Mouse (Mus musculus) forebrain, postnatal 0 days (tissue): ENCODE results near the gene Senp2. TPM values are rescaled to one million over a fixed set of nuclear protein-coding genes. Genes with fewer than 3 reads are reported as not detected.

Experiments
- ATAC-seq: fragments of 200-750 bp; cut with Nextera tagmentation; 2 replicates; pipeline ENCODE4 v1.8.0; 2017; ENCODE audit warnings: mild to moderate bottlenecking, moderate library complexity
- DNase-seq: peaks from one replicate; pipeline ENCODE4 v3.0.0-alpha.2; 2015
- H3K27ac ChIP-seq: fragments of 300-500 bp; sonication (generic); 2 replicates; pipeline ENCODE4 v1.5.1; 2014; ENCODE audit warnings: low read depth, mild to moderate bottlenecking, antibody characterized with exemption, low read length, moderate library complexity, mixed read lengths
- H3K27me3 ChIP-seq: fragments of 300-500 bp; sonication (generic); 2 replicates; pipeline ENCODE4 v1.6.1; 2014; ENCODE audit warnings: mild to moderate bottlenecking, low read length, mixed read lengths; ENCODE audit not compliant: insufficient read depth
- H3K36me3 ChIP-seq: fragments of 300-500 bp; sonication (generic); 2 replicates; pipeline ENCODE4 v1.6.1; 2014; ENCODE audit warnings: mild to moderate bottlenecking, moderate library complexity; ENCODE audit not compliant: insufficient read depth
- H3K4me1 ChIP-seq: fragments of 300-500 bp; sonication (generic); 2 replicates; pipeline ENCODE4 v1.6.1; 2014; ENCODE audit warnings: antibody characterized with exemption; ENCODE audit not compliant: insufficient read depth
- H3K4me2 ChIP-seq: fragments of 300-500 bp; sonication (generic); 2 replicates; pipeline ENCODE4 v1.6.1; 2014; ENCODE audit warnings: low read depth, mild to moderate bottlenecking, moderate library complexity
- H3K4me3 ChIP-seq: fragments of 300-500 bp; sonication (generic); 2 replicates; pipeline ENCODE4 v1.5.1; 2014; ENCODE audit warnings: low read depth, low read length, mixed read lengths
- H3K9ac ChIP-seq: fragments of 300-500 bp; sonication (generic); 2 replicates; pipeline ENCODE4 v1.6.1; 2014; ENCODE audit warnings: mild to moderate bottlenecking
- H3K9me3 ChIP-seq: fragments of 300-500 bp; sonication (generic); 2 replicates; pipeline ENCODE4 v1.6.1; 2016; ENCODE audit warnings: low read length
- CTCF ChIP-seq: sonication (generic); IDR thresholded peaks from 2 replicates; pipeline ENCODE4 v1.5.1; 2016; ENCODE audit warnings: antibody characterized with exemption, control low read depth, low read depth
- WGBS: fragments of 180-500 bp; shearing (Covaris S2); extraction: QIAGEN DNeasy Blood & Tissue Kit; methylation state at CpG from one replicate; pipeline ENCODE4 v1.1.7; 2014; 5-methylcytosine and 5-hydroxymethylcytosine counted together
- polyA plus RNA-seq: library from polyadenylated mRNA; unstranded; fragments of >200 nt; fragmentation: Nextera tagmentation; extraction: Ambion mirVana; gene quantifications from 2 replicates; pipeline ENCODE4 v1.2.1, GENCODE M21; 2015
- total RNA-seq: library from RNA; depleted of rRNA; stranded (reverse); fragments of >200 nt; gene quantifications from 2 replicates; pipeline ENCODE4 v1.2.3, GENCODE M21; 2014

Senp2 gene
- total and polyA plus RNA-seq, 2 experiments from 2014 or later, result 42.1 to 49.1 TPM

DNA sequence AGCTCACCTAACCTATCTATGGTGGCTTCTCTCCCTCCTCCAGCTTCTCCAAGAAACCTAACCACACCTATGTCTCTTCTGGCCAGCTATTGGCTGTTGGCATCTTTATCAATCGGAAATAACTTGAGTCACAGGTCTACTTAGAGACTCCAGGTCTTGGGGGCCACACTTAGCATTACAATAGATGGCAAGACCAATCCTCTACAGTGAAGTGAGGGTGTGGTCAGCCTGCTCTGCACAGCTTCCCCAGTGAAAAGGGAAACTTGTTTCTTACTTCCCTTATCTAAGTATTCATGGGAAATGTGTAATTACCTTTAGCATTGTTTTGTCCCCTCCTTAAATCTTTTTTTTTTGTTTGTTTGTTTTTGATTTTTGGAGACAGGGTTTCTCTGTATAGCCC lies 6.3 kb downstream of the Senp2 start:
- no peaks in the 10 kb centered on the region for H3K27me3 ChIP-seq
- peaks cover 2% of the 10 kb centered on the region; the same call in 1 of the 2 replicates for H3K4me1 ChIP-seq
- H3K9me3 ChIP-seq, result no peaks in the 10 kb centered on the region
- H3K4me2 ChIP-seq, result no peak overlapping the region
- H3K27ac ChIP-seq, result no peak overlapping the region
- no peak for DNase-seq
- TF ChIP-seq CTCF, result no peak
- peaks cover 46% of the 10 kb centered on the region for H3K36me3 ChIP-seq
- 97% methylated on average over 1 of the region's 1 CpGs for WGBS
- H3K4me3 ChIP-seq, result no peak overlapping the region
- H3K9ac ChIP-seq, result no peak overlapping the region
- ATAC-seq, result no peak

DNA sequence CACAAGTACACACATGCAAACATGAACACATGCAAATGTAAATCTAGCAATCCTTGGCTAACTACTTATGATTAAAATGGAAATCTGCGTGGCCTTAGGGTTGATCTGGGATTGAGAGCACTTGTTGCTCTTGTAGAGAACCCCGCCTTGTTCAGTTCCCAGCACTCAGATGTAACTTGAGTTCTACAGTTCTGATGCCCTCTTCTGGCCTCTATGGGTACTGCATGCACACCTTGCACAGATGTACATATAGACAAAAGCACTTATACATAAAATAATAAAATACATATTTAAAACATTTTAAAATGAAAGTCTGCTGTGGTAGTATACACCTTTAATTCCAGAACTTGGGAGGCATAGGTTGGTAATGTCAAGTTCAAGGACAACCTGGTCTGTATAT lies 12.8 kb downstream of the Senp2 start:
- Histone ChIP-seq H3K9me3 (no peaks in the 10 kb centered on the region), H3K36me3 (peaks cover 51% of the 10 kb centered on the region), H3K4me2 (no peak overlapping the region), H3K27ac (no peak overlapping the region), H3K4me3 (no peak overlapping the region), H3K27me3 (no peaks in the 10 kb centered on the region), H3K4me1 (no peaks in the 10 kb centered on the region), H3K9ac (no peak overlapping the region)
- ATAC-seq, result no peak
- no peak for DNase-seq
- TF ChIP-seq CTCF, result peak; percentile 58
- 99% methylated on average over 2 of the region's 2 CpGs for WGBS

DNA sequence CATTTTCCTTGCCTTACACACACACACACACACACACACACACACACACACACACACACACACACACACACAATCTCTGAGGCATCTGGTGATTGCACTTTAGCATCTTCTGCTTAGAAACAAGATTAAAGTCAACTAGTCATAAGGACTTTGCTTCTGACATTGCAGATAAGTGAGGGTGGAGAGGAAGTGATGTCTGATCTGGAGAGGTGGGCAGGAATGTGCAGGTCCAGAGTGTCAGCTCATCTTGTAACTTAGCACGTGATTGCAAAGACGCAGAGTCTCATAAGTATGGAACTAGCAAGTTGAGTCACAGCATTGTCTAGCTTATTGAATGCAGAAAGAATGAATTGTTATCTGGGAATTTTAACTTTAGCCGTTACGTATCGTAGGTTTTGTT lies 18.2 kb downstream of the Senp2 start:
- Histone ChIP-seq H3K4me1 (no peaks in the 10 kb centered on the region), H3K36me3 (peaks cover 59% of the 10 kb centered on the region), H3K4me3 (no peak overlapping the region), H3K4me2 (no peak overlapping the region), H3K9ac (no peak overlapping the region), H3K27ac (no peak overlapping the region), H3K27me3 (no peaks in the 10 kb centered on the region), H3K9me3 (no peaks in the 10 kb centered on the region)
- DNase-seq (no peak), ATAC-seq (no peak)
- 97% methylated on average over 5 of the region's 5 CpGs for WGBS
- TF ChIP-seq CTCF, result no peak

DNA sequence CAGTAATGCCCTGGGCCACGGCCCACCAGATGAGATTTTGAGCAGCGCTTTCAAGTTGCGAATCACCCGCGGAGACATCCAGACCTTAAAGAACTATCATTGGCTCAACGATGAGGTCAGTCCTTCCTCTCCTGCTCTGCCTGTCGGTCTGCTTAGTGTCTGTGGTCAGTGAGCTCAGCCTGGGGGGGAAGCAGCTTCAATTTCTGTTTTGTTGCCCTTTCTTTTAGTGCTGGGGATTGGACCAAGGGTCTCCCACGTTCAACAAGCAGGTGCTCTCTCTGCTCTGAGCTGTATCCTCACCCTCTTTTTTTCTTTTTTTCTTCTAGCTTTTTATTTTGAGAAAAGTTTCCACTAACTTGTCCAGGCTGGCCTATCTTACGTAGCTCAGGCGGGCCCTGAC lies 29.3 kb downstream of the Senp2 start:
- H3K4me2 ChIP-seq, result no peak overlapping the region
- peaks cover 27% of the 10 kb centered on the region for H3K36me3 ChIP-seq
- no peak overlapping the region for H3K4me3 ChIP-seq
- DNase-seq (no peak), ATAC-seq (no peak)
- H3K4me1 ChIP-seq, result no peaks in the 10 kb centered on the region
- no peak overlapping the region for H3K27ac ChIP-seq
- H3K27me3 ChIP-seq, result no peaks in the 10 kb centered on the region
- WGBS, result 90% methylated on average over 10 of the region's 10 CpGs
- no peak for TF ChIP-seq CTCF
- H3K9me3 ChIP-seq, result no peaks in the 10 kb centered on the region
- no peak overlapping the region for H3K9ac ChIP-seq

DNA sequence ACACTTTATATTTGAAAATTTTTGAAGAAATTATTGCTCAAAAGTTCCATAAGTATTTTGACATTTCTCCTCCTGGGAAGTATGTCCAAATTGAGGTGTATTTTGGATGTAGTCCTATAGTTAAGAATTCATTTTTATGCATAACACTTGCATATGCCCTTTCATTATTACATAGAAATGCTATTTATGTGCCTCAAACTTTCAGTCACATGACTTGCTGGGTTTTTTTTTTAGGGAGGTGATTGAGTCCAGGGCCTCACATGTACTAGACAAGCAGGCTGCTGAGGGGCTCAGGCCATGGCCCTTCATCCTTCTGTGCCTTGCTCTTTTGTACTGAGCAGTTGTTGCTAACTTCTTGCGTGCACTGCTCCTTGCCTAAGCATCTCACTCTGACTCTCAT lies 30.7 kb downstream of the Senp2 start:
- WGBS, result 88% methylated on average over 1 of the region's 1 CpGs
- no peaks in the 10 kb centered on the region for H3K4me1 ChIP-seq
- H3K27me3 ChIP-seq, result no peaks in the 10 kb centered on the region
- peaks cover 41% of the 10 kb centered on the region for H3K36me3 ChIP-seq
- H3K27ac ChIP-seq, result no peak overlapping the region
- DNase-seq, result no peak
- TF ChIP-seq CTCF, result no peak
- no peak overlapping the region for H3K4me2 ChIP-seq
- H3K4me3 ChIP-seq, result no peak overlapping the region
- no peaks in the 10 kb centered on the region for H3K9me3 ChIP-seq
- ATAC-seq, result no peak
- no peak overlapping the region for H3K9ac ChIP-seq

DNA sequence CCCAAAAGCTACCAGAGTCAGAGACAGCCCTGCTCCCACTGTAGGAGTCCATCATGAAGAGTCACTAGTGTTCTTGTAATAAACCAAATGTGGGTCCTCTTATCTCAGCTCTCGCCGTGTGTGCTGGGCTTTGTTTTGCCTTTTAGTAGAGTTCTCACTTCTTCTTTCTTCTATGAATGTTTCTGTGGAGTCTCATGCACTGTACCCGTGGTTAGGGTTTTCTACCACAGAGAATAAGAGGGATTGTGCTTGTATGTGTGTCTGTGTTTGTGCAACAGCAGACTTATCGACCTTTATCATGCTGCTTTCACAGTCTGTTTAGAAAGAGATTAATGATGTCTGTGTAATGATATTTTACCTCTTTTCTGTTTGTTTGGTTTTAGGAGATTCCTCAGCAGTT lies 34.5 kb downstream of the Senp2 start:
- WGBS, result 92% methylated on average over 4 of the region's 4 CpGs
- no peak overlapping the region for H3K9ac ChIP-seq
- no peak for TF ChIP-seq CTCF
- peaks cover 46% of the 10 kb centered on the region for H3K36me3 ChIP-seq
- no peak overlapping the region for H3K4me3 ChIP-seq
- DNase-seq (no peak), ATAC-seq (no peak)
- H3K27me3 ChIP-seq, result no peaks in the 10 kb centered on the region
- no peak overlapping the region for H3K4me2 ChIP-seq
- H3K4me1 ChIP-seq, result no peaks in the 10 kb centered on the region
- H3K27ac ChIP-seq, result no peak overlapping the region
- no peaks in the 10 kb centered on the region for H3K9me3 ChIP-seq

DNA sequence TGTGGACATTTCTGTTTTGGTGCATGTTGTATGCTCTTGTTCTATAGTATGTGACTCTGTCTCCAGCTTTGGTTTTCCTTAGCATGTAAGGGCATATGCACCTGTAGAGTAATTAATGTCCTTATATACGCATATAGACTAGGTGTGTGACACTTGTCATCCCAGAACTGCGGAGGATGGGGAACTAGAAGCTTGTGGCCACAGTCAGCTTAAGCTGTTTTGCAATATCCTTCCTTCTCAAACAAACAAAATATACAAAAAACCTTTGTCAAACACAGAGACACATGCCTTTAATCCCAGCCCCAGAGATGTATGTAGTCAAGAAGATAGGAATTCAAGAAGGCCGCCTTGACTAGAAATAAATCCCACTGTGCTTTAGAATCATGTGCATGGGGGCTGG lies 36.6 kb downstream of the Senp2 start:
- Histone ChIP-seq H3K4me3 (no peak overlapping the region), H3K27ac (no peak overlapping the region), H3K27me3 (no peaks in the 10 kb centered on the region), H3K4me1 (no peaks in the 10 kb centered on the region), H3K9me3 (no peaks in the 10 kb centered on the region), H3K36me3 (peaks cover 36% of the 10 kb centered on the region), H3K9ac (no peak overlapping the region), H3K4me2 (no peak overlapping the region)
- no peak for TF ChIP-seq CTCF
- DNase-seq, result no peak
- WGBS, result over 99% methylated on average over 3 of the region's 3 CpGs
- ATAC-seq, result no peak
